Mouse (Mus musculus): ENCODE data around the gene Mmp23. TPM values are rescaled to one million over a fixed set of nuclear protein-coding genes. Genes with fewer than 3 reads are reported as not detected.
"Not testable (repeated sequence)": the region's sequence is repeated elsewhere in the genome, so short reads cannot be mapped to it uniquely, and the experiment has no call there.

Gene Mmp23
- 17.1 and 19.1 TPM in 2 replicates for polyA plus RNA-seq (2015; fragmentation: Nextera tagmentation; extraction: Ambion mirVana)

DNA sequence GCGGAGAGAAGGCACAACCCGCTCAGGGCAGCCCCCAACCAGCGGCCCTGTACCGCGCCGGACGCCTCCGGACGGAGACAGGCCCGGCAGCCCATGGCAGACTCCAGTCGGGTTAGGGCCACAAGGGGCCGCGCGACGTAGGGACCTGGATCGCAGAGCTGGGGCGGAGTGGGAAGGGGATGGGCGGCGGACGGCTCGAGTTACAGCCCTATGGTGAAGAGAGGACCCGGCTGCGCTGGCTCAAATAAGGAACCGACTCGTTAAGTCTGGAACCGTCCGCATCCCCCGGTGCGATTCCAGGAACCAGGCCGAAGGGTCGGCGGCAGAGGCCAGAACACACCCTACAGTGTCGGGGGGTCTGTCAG lies at the start of gene Mmp23:
Gene Mmp23 (minus strand): TSS at position 299 of the 365 bp plus-strand sequence.
- H3K27ac ChIP-seq: no peak within 1 kb of the TSS
- peak within 1 kb of the TSS; percentile 55 for H3K4me3 ChIP-seq
- H3K4me1 ChIP-seq: peaks cover 40% of the 10 kb centered on the region
- peaks cover 68% of the 10 kb centered on the region for H3K36me3 ChIP-seq
- H3K9ac ChIP-seq: peak within 1 kb of the TSS; percentile 75
- no peaks in the 10 kb centered on the region for H3K9me3 ChIP-seq
- WGBS: under 1% methylated on average over 33 of the region's 33 CpGs
- ATAC-seq (ENCODE audit: low FRiP score, low read depth): peak; percentile 74
- H3K4me2 ChIP-seq (replicated peaks): peak within 1 kb of the TSS; percentile 93
- peaks cover 63% of the 10 kb centered on the region for H3K27me3 ChIP-seq

DNA sequence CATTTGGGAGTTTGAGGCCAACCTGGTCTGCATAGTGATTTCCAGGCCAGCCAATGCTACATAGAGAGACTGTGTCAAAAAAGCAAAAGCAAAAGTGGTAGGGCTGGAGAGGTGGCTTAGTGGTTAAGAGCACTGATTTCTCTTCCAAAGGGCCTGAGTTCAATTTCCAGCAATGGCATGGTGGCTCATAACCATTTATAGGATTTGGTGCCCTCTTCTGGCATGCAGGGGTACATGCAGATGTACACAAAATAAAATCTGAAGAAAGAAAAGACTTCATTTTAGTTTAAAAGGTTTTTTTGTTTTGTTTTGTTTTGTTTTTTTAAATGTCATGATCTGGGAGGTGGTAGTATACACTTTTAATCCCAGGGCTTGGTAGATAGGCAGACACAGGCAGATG lies 47.2 kb upstream of the Mmp23 start:
- no peak overlapping the region for H3K9ac ChIP-seq
- no peak overlapping the region for H3K4me3 ChIP-seq
- peaks cover 7% of the 10 kb centered on the region; the same call in 1 of the 2 replicates for H3K27me3 ChIP-seq
- no peaks in the 10 kb centered on the region for H3K36me3 ChIP-seq
- no peak overlapping the region for H3K4me2 ChIP-seq (replicated peaks)
- H3K27ac ChIP-seq: no peak overlapping the region
- no peaks in the 10 kb centered on the region for H3K9me3 ChIP-seq
- H3K4me1 ChIP-seq: peaks cover 15% of the 10 kb centered on the region
- no peak for ATAC-seq (ENCODE audit: low FRiP score, low read depth)

DNA sequence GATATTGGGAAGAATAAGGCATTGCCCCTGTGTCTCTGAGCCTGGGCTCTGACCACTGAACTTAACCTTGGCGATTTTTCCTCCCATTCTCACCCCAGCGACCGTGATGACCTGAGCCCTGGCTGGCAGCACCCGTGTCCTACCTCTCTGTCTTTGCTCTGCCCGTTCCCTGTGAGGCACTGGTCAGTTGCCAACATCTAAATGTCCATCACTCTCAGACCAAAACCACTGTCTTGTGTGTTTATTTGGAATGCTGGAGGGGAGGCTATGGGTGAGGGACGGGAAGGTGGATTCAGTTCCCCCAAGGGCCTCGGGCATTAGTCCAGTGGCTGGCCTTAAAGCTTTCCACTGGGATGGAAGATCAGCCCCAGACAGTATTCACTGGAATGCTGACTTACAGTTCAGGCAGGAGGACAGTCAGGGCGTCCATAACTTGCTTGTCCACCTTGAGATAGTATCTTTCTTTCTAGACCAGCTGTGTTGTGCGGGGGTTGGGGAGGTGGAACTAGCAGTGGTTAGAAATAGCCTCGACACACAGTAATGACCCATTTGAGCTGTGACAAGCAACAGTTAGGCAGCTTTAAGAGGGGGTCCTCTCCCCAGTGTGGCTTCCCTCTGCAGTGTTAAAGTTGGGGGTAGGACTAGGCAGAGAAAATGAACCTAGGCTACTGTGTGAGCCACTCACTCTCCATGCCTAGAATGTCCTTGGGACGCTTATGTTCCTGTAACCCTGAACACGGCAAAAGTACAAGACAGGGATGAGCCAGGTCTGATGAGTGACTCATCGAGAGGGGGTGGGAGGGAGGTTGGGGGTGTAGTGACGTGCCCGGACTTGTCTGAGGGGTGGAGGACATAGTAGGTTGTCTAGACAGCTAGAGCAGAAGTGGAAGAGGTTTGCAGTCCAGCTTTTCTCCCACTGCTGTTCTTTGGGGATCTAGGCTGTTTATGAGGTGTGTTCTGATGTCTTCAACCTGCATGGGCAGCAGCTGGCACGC lies 43.4 kb upstream of the Mmp23 start:
- no peak for ATAC-seq (ENCODE audit: low FRiP score, low read depth)
- peak overlapping the region; percentile 94 for H3K4me2 ChIP-seq (replicated peaks)
- H3K9ac ChIP-seq: peak overlapping the region; percentile 39; the same call in 1 of the 2 replicates

DNA sequence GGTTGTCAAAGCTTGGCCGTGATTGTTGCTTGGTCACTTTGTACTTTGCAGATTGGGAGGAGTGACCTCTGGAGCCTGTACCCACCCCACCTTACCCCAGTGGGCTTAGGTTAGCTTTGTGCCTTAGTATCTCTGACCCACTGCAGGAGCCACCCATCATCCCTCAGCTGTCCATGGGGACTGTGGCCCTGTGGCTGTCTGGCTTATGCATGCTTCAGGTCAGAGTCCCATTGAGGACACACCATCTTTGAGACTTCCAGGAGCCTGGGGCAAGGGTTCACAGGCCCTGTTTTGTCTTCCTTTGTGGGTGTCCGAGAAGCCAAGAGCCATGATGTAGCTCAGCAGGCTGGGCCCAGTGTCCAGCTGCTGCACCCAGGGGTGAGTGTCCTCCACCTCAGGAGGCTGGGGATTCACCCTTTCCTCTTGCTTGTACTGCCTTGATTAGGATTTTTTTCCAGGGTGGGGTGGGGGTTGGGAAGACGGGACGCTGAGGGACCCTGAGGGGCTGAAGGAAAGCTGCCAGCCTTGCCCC lies 42.4 kb upstream of the Mmp23 start:
- H3K9me3 ChIP-seq: no peaks in the 10 kb centered on the region
- H3K4me2 ChIP-seq (replicated peaks): peak overlapping the region; percentile 94
- H3K36me3 ChIP-seq: no peaks in the 10 kb centered on the region
- H3K27me3 ChIP-seq: peaks cover 12% of the 10 kb centered on the region; the same call in 1 of the 2 replicates
- H3K9ac ChIP-seq: peak overlapping the region; percentile 82
- no peak for ATAC-seq (ENCODE audit: low FRiP score, low read depth)
- peaks cover 21% of the 10 kb centered on the region for H3K4me1 ChIP-seq
- 81% methylated on average over 4 of the region's 4 CpGs for WGBS
- peak overlapping the region; percentile 69 for H3K4me3 ChIP-seq
- no peak overlapping the region for H3K27ac ChIP-seq

More for the DNA sequence above, 43.4 kb upstream of the Mmp23 start:
- Histone ChIP-seq H3K27ac (no peak overlapping the region), H3K4me3 (peak overlapping the region; percentile 7; the same call in 1 of the 2 replicates), H3K9me3 (no peaks in the 10 kb centered on the region), H3K27me3 (peaks cover 12% of the 10 kb centered on the region; the same call in 1 of the 2 replicates), H3K4me1 (peaks cover 21% of the 10 kb centered on the region), H3K36me3 (no peaks in the 10 kb centered on the region)
- 71% methylated on average over 16 of the region's 16 CpGs for WGBS

DNA sequence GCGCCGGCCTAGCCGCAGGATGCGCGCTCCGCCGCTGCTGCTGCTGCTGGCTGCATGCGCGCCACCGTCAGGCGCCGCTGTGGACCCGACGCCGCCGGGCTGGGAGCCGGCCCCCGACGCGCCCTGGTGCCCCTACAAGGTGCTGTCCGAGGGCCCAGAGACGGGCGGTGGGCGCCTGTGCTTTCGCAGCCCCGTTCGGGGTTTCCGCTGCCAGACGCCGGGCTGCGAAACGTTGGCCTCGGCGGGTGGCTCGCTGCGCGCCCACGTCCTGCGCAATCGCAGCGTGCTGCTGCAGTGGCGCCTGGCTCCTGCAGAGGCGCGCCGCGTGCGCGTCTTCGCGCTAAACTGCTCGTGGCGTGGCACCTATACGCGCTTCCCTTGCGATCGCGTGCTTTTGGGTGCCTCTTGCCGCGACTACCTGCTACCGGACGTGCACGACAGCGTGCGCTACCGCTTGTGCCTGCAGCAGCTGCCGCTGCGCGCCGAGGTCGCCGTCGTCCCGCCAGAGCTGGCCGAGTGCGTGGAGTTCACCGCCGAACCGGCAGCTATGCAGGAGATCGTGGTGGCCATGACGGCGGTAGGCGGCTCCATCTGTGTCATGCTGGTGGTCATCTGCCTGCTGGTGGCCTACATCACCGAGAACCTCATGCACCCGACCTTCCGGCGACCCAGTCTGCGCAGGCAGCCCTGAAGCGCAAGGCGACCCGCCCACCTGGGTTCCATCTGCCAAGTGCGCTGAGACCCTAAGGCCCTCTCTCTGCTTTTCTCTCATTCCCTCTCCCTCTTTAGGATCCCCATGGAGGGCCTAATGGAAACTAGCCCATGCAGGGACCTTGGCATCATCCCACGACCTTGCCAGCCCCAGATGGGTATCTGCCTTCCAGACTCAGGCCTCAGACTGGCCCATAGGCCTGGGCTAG lies 41.6 kb upstream of the Mmp23 start:
- no peaks in the 10 kb centered on the region for H3K9me3 ChIP-seq
- peak overlapping the region; percentile 94 for H3K4me2 ChIP-seq (replicated peaks)
- H3K27me3 ChIP-seq: peaks cover 12% of the 10 kb centered on the region; the same call in 1 of the 2 replicates
- peak overlapping the region; percentile 78; the same call in 1 of the 2 replicates for H3K27ac ChIP-seq
- 1% methylated on average over 87 of the region's 92 CpGs for WGBS
- H3K36me3 ChIP-seq: no peaks in the 10 kb centered on the region
- H3K9ac ChIP-seq: peak overlapping the region; percentile 82
- peaks cover 21% of the 10 kb centered on the region for H3K4me1 ChIP-seq
- peak; percentile 83 for ATAC-seq (ENCODE audit: low FRiP score, low read depth)
- H3K4me3 ChIP-seq: peak overlapping the region; percentile 69

DNA sequence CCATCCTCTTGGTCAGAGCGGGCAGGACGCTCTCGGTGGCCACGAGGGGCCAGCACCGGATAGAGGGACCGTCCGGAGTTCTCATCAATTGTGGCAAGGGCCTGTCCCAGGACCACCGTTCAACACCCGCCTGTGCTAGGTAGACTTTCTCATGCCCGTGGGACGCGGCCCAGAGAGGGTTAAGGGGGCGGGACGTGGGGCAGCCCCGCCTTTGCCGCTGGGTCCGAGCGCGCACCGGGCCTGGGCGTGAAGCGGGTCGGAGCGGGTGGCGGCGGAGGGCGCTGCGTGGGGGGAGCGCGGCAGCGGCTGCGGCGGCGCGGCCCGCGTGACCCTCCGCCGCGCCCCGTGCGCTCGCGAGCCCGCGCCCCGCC lies 40.9 kb upstream of the Mmp23 start, which contains the start of gene Fndc10:
Gene Fndc10 (plus strand): TSS at position 232 of the 371 bp plus-strand sequence.
- Histone ChIP-seq H3K4me1 (peaks cover 21% of the 10 kb centered on the region), H3K9ac (peak within 1 kb of the TSS; percentile 82), H3K36me3 (no peaks in the 10 kb centered on the region), H3K9me3 (no peaks in the 10 kb centered on the region), H3K4me2 (replicated peaks) (peak within 1 kb of the TSS; percentile 94), H3K27ac (peak within 1 kb of the TSS; percentile 78; the same call in 1 of the 2 replicates), H3K27me3 (peaks cover 12% of the 10 kb centered on the region; the same call in 1 of the 2 replicates), H3K4me3 (peak within 1 kb of the TSS; percentile 69)
- WGBS: under 1% methylated on average over 23 of the region's 47 CpGs
- peak; percentile 87 for ATAC-seq (ENCODE audit: low FRiP score, low read depth)

DNA sequence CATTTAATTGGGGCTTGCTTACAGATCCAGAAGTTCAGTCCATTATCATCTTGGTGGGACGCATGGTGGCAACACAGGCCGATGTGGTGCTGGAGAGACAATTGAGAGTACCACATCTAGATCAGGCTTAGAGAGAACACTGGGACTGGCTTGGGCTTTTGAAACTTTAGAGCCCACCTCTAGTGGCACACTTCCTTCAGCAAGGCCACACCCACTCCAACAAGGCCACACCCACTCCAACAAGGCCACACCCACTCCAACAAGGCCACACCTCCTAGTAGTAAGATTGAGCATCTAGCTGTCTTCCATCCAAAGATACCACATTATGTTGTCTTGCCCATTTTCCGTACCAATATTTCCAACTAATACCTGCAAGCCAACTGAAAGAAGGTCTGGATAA lies 39.2 kb upstream of the Mmp23 start:
- Histone ChIP-seq H3K9me3 (no peaks in the 10 kb centered on the region), H3K36me3 (no peaks in the 10 kb centered on the region), H3K4me3 (no peak overlapping the region), H3K4me2 (replicated peaks) (no peak overlapping the region), H3K27me3 (peaks cover 12% of the 10 kb centered on the region; the same call in 1 of the 2 replicates), H3K27ac (no peak overlapping the region), H3K4me1 (peaks cover 21% of the 10 kb centered on the region), H3K9ac (no peak overlapping the region)
- ATAC-seq (ENCODE audit: low FRiP score, low read depth): no peak
- WGBS: 96% methylated on average over 3 of the region's 3 CpGs

DNA sequence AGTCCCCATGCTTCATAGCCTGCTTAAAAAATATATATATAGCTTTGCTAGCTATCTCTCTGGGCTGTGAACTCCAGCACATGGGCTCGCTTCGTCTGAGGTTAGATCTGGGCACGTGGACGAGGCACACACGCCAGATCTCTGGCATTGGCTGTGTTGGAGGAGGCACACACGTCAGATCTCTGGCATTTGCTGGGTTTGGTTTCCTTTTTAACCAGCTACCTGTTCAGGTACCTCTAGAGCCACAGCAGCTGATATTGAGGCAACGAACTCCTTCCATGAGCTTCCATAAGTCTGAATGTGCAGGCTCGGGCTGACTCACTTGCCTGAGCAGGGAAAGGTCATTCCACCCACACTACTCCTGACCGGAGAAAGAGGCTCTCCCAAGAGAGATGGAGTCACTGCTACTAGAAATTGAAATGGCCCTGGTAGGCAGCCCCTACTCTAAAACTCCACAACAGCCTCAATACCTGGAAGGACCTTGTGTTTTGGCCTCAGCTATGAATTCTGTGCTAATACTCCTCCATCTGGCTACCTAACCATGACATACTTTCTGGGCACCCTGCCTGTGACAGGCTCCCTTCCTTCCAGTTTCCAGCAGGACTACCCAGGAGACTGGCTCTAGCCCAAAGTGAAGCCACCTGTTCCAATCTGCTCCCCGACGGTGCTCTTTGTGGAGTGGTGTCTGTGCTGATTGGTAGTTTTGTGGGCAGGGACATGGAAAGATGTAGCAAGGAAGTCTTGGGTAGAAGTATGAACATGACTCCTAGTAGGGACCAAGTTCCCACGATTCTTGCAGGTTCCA lies 37.6 kb upstream of the Mmp23 start:
- Histone ChIP-seq H3K4me2 (replicated peaks) (no peak overlapping the region), H3K36me3 (no peaks in the 10 kb centered on the region), H3K27me3 (peaks cover 8% of the 10 kb centered on the region; the same call in 1 of the 2 replicates), H3K9me3 (no peaks in the 10 kb centered on the region), H3K4me1 (peaks cover 9% of the 10 kb centered on the region), H3K27ac (no peak overlapping the region), H3K4me3 (no peak overlapping the region), H3K9ac (no peak overlapping the region)
- 79% methylated on average over 12 of the region's 12 CpGs for WGBS
- ATAC-seq (ENCODE audit: low FRiP score, low read depth): no peak

DNA sequence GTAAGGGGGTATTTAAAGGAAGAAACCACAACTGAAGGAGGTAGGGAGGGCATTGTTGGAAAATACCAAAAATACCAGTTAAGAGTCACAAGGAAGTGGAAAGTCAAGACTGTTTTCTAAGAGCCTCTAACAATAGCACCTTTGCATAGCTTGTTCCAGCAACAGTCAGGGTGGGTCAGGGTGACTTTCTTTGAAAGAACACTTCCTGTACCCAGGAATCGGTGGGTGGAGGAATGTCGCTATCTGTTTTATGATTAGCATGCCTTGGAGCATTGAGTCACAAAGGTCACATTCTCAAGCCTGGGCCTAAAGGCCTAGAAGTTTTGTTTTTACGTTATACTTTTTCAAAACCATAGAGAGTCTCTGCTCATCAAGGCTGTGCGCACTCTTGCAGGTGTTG lies 34.6 kb upstream of the Mmp23 start:
- not testable (repeated sequence) for H3K36me3 ChIP-seq; ATAC-seq (ENCODE audit: low FRiP score, low read depth); H3K9me3 ChIP-seq; H3K4me1 ChIP-seq; H3K9ac ChIP-seq; H3K4me3 ChIP-seq; H3K27ac ChIP-seq; H3K27me3 ChIP-seq; H3K4me2 ChIP-seq (replicated peaks)
- 85% methylated on average over 4 of the region's 4 CpGs for whole genome bisulfite sequencing

DNA sequence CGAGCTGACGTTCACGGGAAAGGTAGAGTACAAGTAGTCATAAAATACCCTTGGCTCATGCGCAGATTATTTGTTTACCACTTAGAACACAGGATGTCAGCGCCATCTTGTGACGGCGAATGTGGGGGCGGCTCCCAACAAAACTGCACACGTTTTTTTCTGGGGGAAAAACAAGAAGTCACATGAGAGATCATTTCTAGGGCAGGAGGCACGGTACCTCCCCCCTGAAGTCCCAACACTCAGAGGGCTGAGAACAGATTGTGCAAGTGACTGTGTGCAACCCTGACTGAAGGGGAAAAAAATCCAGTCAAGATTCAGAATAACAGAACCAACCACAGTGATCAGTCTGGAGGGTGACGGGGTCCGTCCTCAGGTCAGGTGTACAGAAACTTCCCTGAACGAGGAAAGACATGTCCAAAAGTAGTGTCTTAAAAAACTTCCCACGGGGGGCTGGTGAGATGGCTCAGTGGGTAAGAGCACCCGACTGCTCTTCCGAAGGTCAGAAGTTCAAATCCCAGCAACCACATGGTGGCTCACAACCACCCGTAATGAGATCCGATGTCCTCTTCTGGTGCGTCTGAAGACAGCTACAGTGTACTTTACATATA lies 30.6 kb upstream of the Mmp23 start:
- 87% methylated on average over 16 of the region's 19 CpGs for WGBS
- H3K4me2 ChIP-seq (replicated peaks); H3K4me3 ChIP-seq; H3K27me3 ChIP-seq; H3K36me3 ChIP-seq; ATAC-seq (ENCODE audit: low FRiP score, low read depth); H3K9me3 ChIP-seq; H3K4me1 ChIP-seq; H3K27ac ChIP-seq; H3K9ac ChIP-seq: not testable (repeated sequence)
